In the genomic region with DNA sequence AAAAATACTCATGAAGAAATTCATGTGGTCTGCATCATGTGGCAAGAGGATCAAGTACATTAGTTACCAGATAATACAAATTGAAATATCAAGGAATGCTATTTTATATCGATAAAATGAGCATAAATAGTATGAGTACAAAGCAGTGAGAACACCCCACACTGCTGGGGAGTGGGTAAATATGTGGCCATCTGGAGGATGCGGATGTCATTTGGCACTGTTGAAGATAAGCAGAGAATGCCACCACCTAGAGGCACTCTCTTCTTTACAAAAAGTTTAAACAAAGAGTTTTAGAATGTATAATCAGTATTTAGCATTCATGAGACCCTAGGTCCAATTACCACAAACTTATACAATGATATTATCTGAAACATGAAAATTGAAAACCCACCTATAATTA, we compare ENCODE assay signal across 29 mouse cellular contexts. TPM values are rescaled to one million over a fixed set of nuclear protein-coding genes. Genes with fewer than 3 reads are reported as not detected.
"Had no signal": no experiment of that assay in that cellular context is flagged by ENCODE, and none has a peak within 500 bp of the region (broad histone marks: within the 10 kb centered on the region; RNA-seq: fewer than 3 reads in every experiment).

No protein-coding gene starts in this region.

- ATAC-seq: liver, postnatal 0 days; lung, postnatal 0 days; midbrain, embryonic 13.5 days; midbrain, embryonic 16.5 days had no signal

- H3K4me1 ChIP-seq: kidney, embryonic 15.5 days; limb, embryonic 12.5 days; limb, embryonic 15.5 days; midbrain, embryonic 13.5 days had no signal

- DNase-seq: kidney, adult 11 months; kidney, adult 8-10 months; kidney, postnatal 10 days; kidney, postnatal 36 days; left cerebral cortex, postnatal 4 days; liver, postnatal 0 days; lung, embryonic 14.5 days; thymus, adult 2 months; thymus, postnatal 14 days; thymus, postnatal 4 days had no signal

- H3K27ac ChIP-seq: kidney, embryonic 15.5 days; limb, embryonic 12.5 days; limb, embryonic 15.5 days; liver, embryonic 14.5 days; macrophage; midbrain, embryonic 13.5 days had no signal

- H3K27me3 ChIP-seq: kidney, embryonic 15.5 days; limb, embryonic 12.5 days; limb, embryonic 15.5 days; midbrain, embryonic 13.5 days had no signal

- H3K9ac ChIP-seq: kidney, embryonic 15.5 days; limb, embryonic 12.5 days; limb, embryonic 15.5 days; liver, embryonic 14.5 days; liver, postnatal 0 days; lung, embryonic 14.5 days; midbrain, embryonic 13.5 days had no signal

- H3K4me2 ChIP-seq: kidney, embryonic 15.5 days; limb, embryonic 12.5 days; limb, embryonic 15.5 days; liver, embryonic 11.5 days; lung, embryonic 14.5 days; midbrain, embryonic 13.5 days had no signal

- H3K9me3 ChIP-seq: kidney, embryonic 15.5 days; limb, embryonic 12.5 days; limb, embryonic 15.5 days; midbrain, embryonic 13.5 days had no signal

- H3K4me3 ChIP-seq: kidney, embryonic 15.5 days; limb, embryonic 12.5 days; limb, embryonic 15.5 days; midbrain, embryonic 13.5 days had no signal

RNA-seq across cellular contexts. Expression of a gene that starts 54.7 kb away (rescaled TPM):
- total RNA-seq: layer of hippocampus, adult 18-20 months; left cerebral cortex, adult 8-10 months; left cerebral cortex, postnatal 14 days; megakaryocyte, adult 5-6 weeks had no signal
- polyA plus RNA-seq: kidney, embryonic 15.5 days; limb, embryonic 12.5 days; limb, embryonic 15.5 days; liver, embryonic 11.5 days; liver, embryonic 14.5 days; liver, postnatal 0 days; lung, embryonic 14.5 days; lung, postnatal 0 days; macrophage; midbrain, embryonic 13.5 days; midbrain, embryonic 16.5 days; neural tube, embryonic 11.5 days; neural tube, embryonic 14.5 days; small intestine, adult 2 months; spleen, adult 2 months; stomach, embryonic 16.5 days; testis, adult 2 months; thymus, adult 2 months had no signal
